Mouse (Mus musculus) olfactory bulb, adult 2 months (tissue): ENCODE results near the gene Ubash3b. TPM values are rescaled to one million over a fixed set of nuclear protein-coding genes. Genes with fewer than 3 reads are reported as not detected.

ENCODE experiments used
- H3K27ac ChIP-seq: fragments of 200-500 bp; 2 replicates; pipeline ENCODE4 v1.5.1; 2012; ENCODE audit warnings: low read depth, low read length; ENCODE audit not compliant: insufficient read depth
- H3K4me1 ChIP-seq: fragments of 200-500 bp; 2 replicates; pipeline ENCODE4 v1.6.1; 2012; ENCODE audit warnings: low read length; ENCODE audit not compliant: control insufficient read depth, insufficient read depth
- H3K4me3 ChIP-seq: fragments of 200-500 bp; 2 replicates; pipeline ENCODE4 v1.5.1; 2012; ENCODE audit warnings: mild to moderate bottlenecking, low read depth, low read length, moderate library complexity; ENCODE audit not compliant: insufficient read depth
- CTCF ChIP-seq: fragments of 200-500 bp; IDR thresholded peaks from 2 replicates; pipeline ENCODE4 v1.5.1; 2012; ENCODE audit warnings: low read depth, mild to moderate bottlenecking, low read length, moderate library complexity; ENCODE audit not compliant: insufficient read depth
- POLR2A ChIP-seq: fragments of 200-500 bp; IDR thresholded peaks from 2 replicates; pipeline ENCODE4 v1.6.1; 2012; ENCODE audit warnings: mild to moderate bottlenecking, low read depth, low read length, moderate library complexity; ENCODE audit not compliant: insufficient read depth
- WGBS: fragments of 180-500 bp; shearing (Covaris S2); methylation state at CpG from one replicate; pipeline ENCODE4 v1.1.7; 2018; 5-methylcytosine and 5-hydroxymethylcytosine counted together
- polyA plus RNA-seq: library from polyadenylated mRNA; stranded (reverse); fragments of >200 nt; gene quantifications from 2 replicates; pipeline ENCODE4 v1.2.4, GENCODE M21; 2012; ENCODE audit warnings: low replicate concordance; ENCODE audit not compliant: missing spikeins, insufficient read depth, insufficient read length

The Ubash3b gene
- polyA plus RNA-seq, 1 experiment, result not detected

DNA sequence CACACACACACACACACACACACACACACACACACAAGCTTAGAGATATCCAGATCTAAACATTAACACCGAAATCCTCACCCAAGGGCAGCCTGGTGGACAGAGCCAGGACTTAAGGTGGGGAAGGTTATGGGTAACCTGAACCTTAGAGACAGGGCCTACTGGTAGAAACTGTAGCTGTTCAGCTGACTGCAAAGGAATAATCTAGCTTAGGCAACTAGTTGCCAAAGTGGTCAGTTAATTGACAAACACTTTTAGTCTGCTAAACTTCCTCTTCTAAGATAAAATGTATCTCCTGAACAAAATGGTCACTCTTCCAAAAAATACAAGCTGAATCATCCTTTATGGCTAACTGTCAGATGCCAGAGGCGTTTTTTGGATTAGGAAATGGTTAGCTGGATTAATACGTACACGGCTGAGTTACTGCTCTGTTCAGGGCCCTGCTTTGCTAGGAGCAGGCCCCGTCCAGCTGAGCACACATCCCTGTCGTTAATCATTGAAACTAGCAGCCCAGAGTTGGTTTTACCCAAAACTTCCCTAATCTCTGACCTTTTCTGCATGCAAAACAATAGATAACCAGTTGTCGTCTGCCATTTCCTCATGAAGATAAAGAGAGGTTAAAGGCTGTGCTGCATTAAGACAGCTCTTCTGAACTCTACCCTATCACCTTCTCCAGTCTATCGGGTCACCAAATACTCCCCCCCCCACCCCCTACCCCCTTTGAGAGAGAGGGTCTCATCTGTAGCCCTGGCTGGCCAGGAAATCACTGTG is 102.5 kb downstream of the Ubash3b start:
- TF ChIP-seq POLR2A (no peak), CTCF (no peak)
- Histone ChIP-seq H3K27ac (no peak overlapping the region), H3K4me3 (no peak overlapping the region), H3K4me1 (peaks cover 38% of the 10 kb centered on the region)
- WGBS, result 90% methylated on average over 8 of the region's 8 CpGs

DNA sequence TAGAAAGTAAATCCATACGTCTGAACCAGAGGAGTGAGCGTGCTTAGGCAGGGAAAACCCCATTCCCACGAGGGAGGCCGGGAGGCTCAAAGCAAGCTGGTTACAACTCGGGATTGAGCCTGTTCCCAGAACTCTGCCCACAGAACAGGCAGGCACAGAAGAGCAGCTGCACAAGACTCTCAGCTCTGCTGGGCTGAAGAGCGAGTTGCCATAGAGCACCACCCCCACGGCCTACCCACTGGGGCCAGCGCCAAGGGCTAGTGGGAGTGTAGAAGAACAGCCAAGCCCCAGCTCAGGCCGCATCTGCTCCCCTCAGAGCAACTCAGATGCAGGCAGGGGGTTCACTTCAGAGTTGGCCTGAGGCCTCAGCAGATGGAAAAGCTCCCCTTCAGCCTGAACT is 107.3 kb downstream of the Ubash3b start:
- peaks cover 50% of the 10 kb centered on the region for H3K4me1 ChIP-seq
- H3K27ac ChIP-seq, result peak overlapping the region; percentile 66
- H3K4me3 ChIP-seq, result no peak overlapping the region
- TF ChIP-seq POLR2A (no peak), CTCF (no peak)
- 17% methylated on average over 9 of the region's 9 CpGs for WGBS

DNA sequence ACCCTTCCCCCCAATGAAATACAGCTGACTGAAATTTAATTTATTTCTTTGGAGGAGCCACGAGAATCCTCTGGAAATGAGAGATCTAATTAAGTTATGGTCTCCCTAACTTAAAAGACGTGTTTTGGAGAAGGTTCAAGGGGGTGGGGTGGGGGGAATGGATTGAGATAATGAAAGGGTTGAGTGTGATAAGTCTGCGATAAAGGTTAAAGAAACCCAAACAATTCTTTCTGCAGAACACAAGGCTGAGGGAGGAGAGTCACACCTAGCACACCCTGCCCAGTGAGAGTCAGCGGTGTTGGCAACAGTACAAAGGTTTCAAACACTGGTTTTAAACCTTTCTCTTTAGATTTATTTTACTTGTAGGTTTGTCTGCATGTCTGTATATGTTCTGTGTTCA is 108.0 kb downstream of the Ubash3b start:
- WGBS, result 35% methylated on average over 4 of the region's 4 CpGs
- H3K4me1 ChIP-seq, result peaks cover 51% of the 10 kb centered on the region
- peak overlapping the region; percentile 66 for H3K27ac ChIP-seq
- H3K4me3 ChIP-seq, result no peak overlapping the region
- no peak for TF ChIP-seq POLR2A
- no peak for TF ChIP-seq CTCF

DNA sequence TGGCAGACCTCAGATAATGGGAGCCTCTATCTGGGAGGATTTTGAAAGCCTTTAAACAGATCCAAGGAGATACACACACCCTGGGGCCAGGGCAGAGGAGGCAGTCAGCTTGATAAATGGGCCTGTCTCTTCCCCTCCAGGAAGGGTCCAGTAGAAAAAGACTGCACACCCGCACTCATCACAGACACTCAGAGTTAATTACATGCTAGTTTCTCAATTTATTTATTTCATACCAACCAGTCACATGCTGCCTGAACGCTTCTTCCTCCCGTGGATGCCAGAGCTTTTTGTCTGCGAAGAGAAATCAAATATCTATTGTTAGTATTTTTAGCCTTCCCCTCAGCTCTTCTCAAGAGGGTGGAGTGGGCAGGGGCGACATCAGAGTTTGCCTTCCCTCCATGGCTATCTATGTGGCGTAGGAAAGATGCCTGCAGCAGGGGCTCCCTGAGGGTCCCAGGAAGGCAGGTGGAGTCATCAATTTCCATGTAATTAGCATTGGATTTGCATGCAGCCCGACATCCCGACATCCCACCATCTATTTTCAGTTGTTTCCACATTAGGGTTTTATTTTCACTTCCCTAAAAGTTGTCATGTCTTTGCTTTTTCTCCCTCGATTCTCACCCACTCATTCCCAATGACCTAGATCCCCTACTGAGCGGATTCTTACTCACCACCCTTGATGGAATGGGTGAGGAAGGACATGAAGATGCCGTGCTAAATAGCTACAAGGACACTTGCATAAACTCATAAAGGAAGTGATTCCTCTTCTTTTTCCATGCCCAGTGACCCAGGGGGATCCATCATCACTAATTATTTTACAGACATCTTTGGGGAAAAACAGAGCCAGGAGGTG is 110.2 kb downstream of the Ubash3b start:
- TF ChIP-seq POLR2A (no peak), CTCF (no peak)
- no peak overlapping the region for H3K4me3 ChIP-seq
- H3K27ac ChIP-seq, result peak overlapping the region; percentile 92
- peaks cover 55% of the 10 kb centered on the region for H3K4me1 ChIP-seq
- WGBS, result 24% methylated on average over 11 of the region's 11 CpGs

DNA sequence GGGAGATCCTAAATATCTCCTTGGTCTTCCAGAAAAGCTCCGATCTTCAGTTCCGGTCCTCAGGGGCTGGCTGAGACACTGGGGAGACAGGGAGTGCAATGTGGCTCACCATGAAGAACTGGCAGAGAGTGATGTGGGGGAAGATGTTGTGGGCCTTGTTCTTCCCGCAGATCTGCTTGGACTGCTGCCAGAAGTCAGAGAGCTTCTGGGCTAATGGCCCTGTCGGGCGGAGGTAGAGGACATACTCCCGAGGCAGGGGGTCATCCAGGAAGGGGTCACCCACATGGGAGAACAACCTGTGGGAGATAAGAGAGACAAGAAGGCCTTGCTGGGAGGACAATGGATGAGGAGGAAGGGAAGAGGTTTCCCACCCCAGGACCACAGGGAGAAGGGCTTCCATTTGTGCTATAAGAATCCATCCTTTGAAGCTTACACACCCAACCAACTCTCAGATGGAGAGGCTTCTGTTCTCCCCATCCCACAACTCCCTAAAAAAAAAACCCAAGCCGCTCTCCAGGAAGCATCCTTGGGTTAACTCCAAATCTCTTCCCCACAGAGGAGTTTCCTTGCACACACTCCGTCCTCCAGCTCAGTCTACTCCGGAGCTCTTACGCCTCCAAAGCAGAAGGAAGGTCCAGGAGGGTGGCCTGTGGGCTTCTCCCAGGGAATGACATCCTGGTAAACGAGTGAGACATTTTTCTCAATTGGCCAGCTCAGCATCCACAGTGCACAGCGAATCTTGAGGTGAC is 111.0 kb downstream of the Ubash3b start:
- 40% methylated on average over 12 of the region's 12 CpGs for WGBS
- no peak for TF ChIP-seq POLR2A
- TF ChIP-seq CTCF, result no peak
- H3K4me1 ChIP-seq, result peaks cover 55% of the 10 kb centered on the region

DNA sequence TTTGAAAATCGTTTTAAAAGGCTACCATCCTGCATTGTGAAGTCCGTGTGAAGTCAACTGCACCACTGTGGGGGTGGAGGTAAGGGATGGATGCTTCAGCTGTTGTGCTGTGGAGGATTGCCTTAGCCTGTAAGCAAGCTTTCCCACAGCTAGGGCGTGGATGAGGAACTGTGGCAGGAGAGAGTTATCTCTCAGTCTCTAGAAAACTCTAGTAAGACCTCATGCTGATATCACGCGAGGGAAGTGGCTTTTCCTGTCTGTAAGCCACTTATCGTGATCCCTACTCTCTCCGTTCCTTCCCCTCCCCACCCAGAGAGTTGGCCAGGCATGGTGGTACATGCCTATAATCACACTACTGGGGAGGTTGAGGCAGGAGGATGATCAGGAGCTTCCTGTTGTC is 112.2 kb downstream of the Ubash3b start:
- WGBS, result 56% methylated on average over 7 of the region's 7 CpGs
- TF ChIP-seq CTCF (no peak), POLR2A (no peak)
- H3K4me3 ChIP-seq, result no peak overlapping the region
- peak overlapping the region; percentile 92 for H3K27ac ChIP-seq
- H3K4me1 ChIP-seq, result peaks cover 44% of the 10 kb centered on the region

More for the DNA sequence above, 111.0 kb downstream of the Ubash3b start:
- Histone ChIP-seq H3K4me3 (no peak overlapping the region), H3K27ac (peak overlapping the region; percentile 92)

DNA sequence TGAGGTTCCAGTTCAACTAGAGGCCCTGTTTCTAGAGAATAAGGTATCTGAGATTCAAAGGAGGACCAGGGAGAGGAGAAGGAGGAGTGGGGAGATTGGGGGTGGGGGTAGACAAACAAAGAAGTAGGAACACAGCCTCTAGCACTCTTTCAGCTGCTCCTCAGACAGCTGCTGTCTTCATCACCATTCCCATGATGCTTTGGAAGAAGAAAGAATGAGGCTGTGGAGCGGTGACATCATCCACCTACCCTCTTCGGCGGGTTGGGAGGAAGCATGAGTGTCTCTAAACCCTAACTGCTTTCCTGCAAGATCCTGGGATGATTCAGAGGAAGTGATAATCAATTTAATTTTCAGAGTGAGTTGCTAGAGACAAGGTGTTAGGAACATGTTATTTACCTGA is 112.7 kb downstream of the Ubash3b start:
- H3K4me3 ChIP-seq, result no peak overlapping the region
- no peak for TF ChIP-seq POLR2A
- no peak for TF ChIP-seq CTCF
- WGBS, result 45% methylated on average over 3 of the region's 3 CpGs
- H3K27ac ChIP-seq, result peak overlapping the region; percentile 92
- peaks cover 39% of the 10 kb centered on the region for H3K4me1 ChIP-seq

DNA sequence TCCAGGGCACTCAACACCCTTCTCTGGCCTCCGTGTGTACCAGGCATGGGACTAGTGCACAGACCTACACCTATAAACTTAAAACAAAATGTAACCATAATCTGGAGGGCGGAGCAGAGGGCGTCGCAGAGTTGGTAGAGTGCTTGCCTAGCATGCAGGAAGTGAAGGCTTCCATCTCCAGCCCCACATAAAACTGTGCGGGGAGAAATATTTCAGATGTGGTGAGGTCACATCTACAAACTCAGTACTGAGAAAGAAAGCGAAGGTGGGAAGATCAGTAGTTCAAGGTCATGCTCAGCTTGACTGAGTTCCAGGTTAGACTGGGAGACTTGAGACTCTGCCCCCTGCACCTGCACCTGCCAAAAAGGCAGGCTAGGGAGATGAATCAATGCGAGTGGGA is 113.3 kb downstream of the Ubash3b start:
- 94% methylated on average over 7 of the region's 7 CpGs for WGBS
- H3K27ac ChIP-seq, result peak overlapping the region; percentile 92
- no peak overlapping the region for H3K4me3 ChIP-seq
- peaks cover 38% of the 10 kb centered on the region for H3K4me1 ChIP-seq
- no peak for TF ChIP-seq CTCF
- no peak for TF ChIP-seq POLR2A

DNA sequence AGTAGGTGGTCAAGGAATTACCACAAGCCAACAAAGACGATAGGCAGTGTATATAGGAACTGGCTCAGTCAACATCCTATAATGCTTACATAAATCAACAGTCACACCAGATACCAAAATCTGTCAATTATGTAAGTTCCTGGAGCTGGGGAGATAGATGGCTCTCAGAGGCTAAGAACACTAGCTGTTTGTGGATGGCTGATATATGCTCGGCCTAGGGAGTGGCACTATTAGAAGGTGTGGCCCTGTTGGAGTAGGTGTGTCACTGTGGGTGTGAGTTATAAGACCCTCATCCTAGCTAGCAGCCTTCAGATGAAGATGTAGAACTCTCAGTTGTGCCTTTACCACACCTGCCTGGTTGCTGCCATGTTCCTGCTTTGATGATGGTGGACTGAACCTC is 113.8 kb downstream of the Ubash3b start:
- 90% methylated on average over 2 of the region's 2 CpGs for WGBS
- Histone ChIP-seq H3K27ac (no peak overlapping the region), H3K4me3 (no peak overlapping the region), H3K4me1 (peaks cover 32% of the 10 kb centered on the region)
- TF ChIP-seq CTCF, result no peak
- no peak for TF ChIP-seq POLR2A
